Mouse (Mus musculus) forebrain, embryonic 10.5 days (tissue): ENCODE measurements around the gene Nme4. TPM values are rescaled to one million over a fixed set of nuclear protein-coding genes. Genes with fewer than 3 reads are reported as not detected.
"Not testable (repeated sequence)": the region's sequence is repeated elsewhere in the genome, so short reads cannot be mapped to it uniquely, and the experiment has no call there.

Experiments used
- DNase-seq: peaks from one replicate; pipeline ENCODE4 v3.0.0-alpha.2; 2017; ENCODE audit warnings: low spot score; ENCODE audit errors: extremely low spot score
- H3K27ac ChIP-seq: fragments of 300-500 bp; sonication (generic); 2 replicates; pipeline ENCODE4 v1.5.1; 2016; ENCODE audit warnings: mild to moderate bottlenecking
- H3K27me3 ChIP-seq: fragments of 300-500 bp; sonication (generic); 2 replicates; pipeline ENCODE4 v1.6.1; 2016; ENCODE audit warnings: mild to moderate bottlenecking; ENCODE audit not compliant: poor library complexity, severe bottlenecking
- H3K36me3 ChIP-seq: fragments of 300-500 bp; sonication (generic); replicated peaks from 2 replicates; pipeline ENCODE4 v1.6.1; 2016; ENCODE audit warnings: mild to moderate bottlenecking, moderate library complexity
- H3K4me1 ChIP-seq: fragments of 300-500 bp; sonication (generic); 2 replicates; pipeline ENCODE4 v1.6.1; 2016
- H3K4me3 ChIP-seq: fragments of 300-500 bp; sonication (generic); 2 replicates; pipeline ENCODE4 v1.5.1; 2016; ENCODE audit warnings: mild to moderate bottlenecking, moderate library complexity
- H3K9me3 ChIP-seq: fragments of 300-500 bp; sonication (generic); 2 replicates; pipeline ENCODE4 v1.6.1; 2016; ENCODE audit warnings: mild to moderate bottlenecking, moderate library complexity
- WGBS: fragments of 180-500 bp; shearing (Covaris S2); methylation state at CpG from one replicate; pipeline ENCODE4 v1.1.7; 2016; 5-methylcytosine and 5-hydroxymethylcytosine counted together
- polyA plus RNA-seq: library from polyadenylated mRNA; unstranded; fragments of >200 nt; fragmentation: Nextera tagmentation; extraction: Ambion mirVana; gene quantifications from 2 replicates; pipeline ENCODE4 v1.2.1, GENCODE M21; 2016

Gene Nme4
- polyA plus RNA-seq, 1 experiment from 2014 or later: 138 TPM

- Histone ChIP-seq H3K36me3 (no peaks in the 10 kb centered on the region), H3K4me3 (peak overlapping the region; percentile 9), H3K27me3 (peaks cover 62% of the 10 kb centered on the region), H3K9me3 (no peaks in the 10 kb centered on the region), H3K27ac (0 out of 2 replicates have a peak overlapping the region, but pooled peaks have one; percentile 54), H3K4me1 (peaks cover 35% of the 10 kb centered on the region)
- DNase-seq: no peak
- WGBS: under 1% methylated on average over 4 of the region's 4 CpGs
These were observed 15.6 kb upstream of the Nme4 start for GRCm38 (mm10) chr17:26111024-26111423.

GRCm38 (mm10) chr17:26110156-26110555, 14.8 kb upstream of the Nme4 start:
- DNase-seq: no peak
- no peaks in the 10 kb centered on the region for H3K36me3 ChIP-seq
- WGBS: 17% methylated on average over 4 of the region's 4 CpGs
- peaks cover 53% of the 10 kb centered on the region for H3K27me3 ChIP-seq
- H3K4me1 ChIP-seq: peaks cover 35% of the 10 kb centered on the region
- H3K27ac ChIP-seq: no peak overlapping the region
- H3K4me3 ChIP-seq: no peak overlapping the region
- H3K9me3 ChIP-seq: no peaks in the 10 kb centered on the region

GRCm38 (mm10) chr17:26105619-26106018, 10.2 kb upstream of the Nme4 start:
- Histone ChIP-seq H3K27ac (no peak overlapping the region), H3K4me3 (no peak overlapping the region)
- 68% methylated on average over 4 of the region's 4 CpGs for WGBS

GRCm38 (mm10) chr17:26101478-26101877, 6.1 kb upstream of the Nme4 start:
- WGBS: 42% methylated on average over 4 of the region's 4 CpGs
- H3K4me3 ChIP-seq: no peak overlapping the region
- H3K36me3 ChIP-seq: no peaks in the 10 kb centered on the region
- no peaks in the 10 kb centered on the region for H3K27me3 ChIP-seq
- no peak for DNase-seq
- H3K27ac ChIP-seq: peak overlapping the region; percentile 16; the same call in 1 of the 2 replicates
- peaks cover 8% of the 10 kb centered on the region for H3K4me1 ChIP-seq
- no peaks in the 10 kb centered on the region for H3K9me3 ChIP-seq

More at GRCm38 (mm10) chr17:26105619-26106018, 10.2 kb upstream of the Nme4 start:
- Histone ChIP-seq H3K27me3 (peaks cover 8% of the 10 kb centered on the region), H3K9me3 (no peaks in the 10 kb centered on the region), H3K36me3 (no peaks in the 10 kb centered on the region), H3K4me1 (peaks cover 12% of the 10 kb centered on the region)
- no peak for DNase-seq

GRCm38 (mm10) chr17:26100166-26100565, 4.8 kb upstream of the Nme4 start:
- Histone ChIP-seq H3K4me3 (no peak overlapping the region), H3K27me3 (no peaks in the 10 kb centered on the region), H3K27ac (no peak overlapping the region), H3K4me1 (peaks cover 16% of the 10 kb centered on the region), H3K9me3 (no peaks in the 10 kb centered on the region), H3K36me3 (no peaks in the 10 kb centered on the region)
- WGBS: 47% methylated on average over 2 of the region's 2 CpGs
- no peak for DNase-seq

- not testable (repeated sequence) for H3K4me3 ChIP-seq, DNase-seq, H3K9me3 ChIP-seq, H3K27ac ChIP-seq, H3K36me3 ChIP-seq, H3K27me3 ChIP-seq
- whole genome bisulfite sequencing: 57% methylated on average over 3 of the region's 3 CpGs
- peaks cover 25% of the 10 kb centered on the region for H3K4me1 ChIP-seq
These were observed 3.9 kb upstream of the Nme4 start for GRCm38 (mm10) chr17:26099316-26099715.

GRCm38 (mm10) chr17:26098461-26098860, 3.1 kb upstream of the Nme4 start:
- DNase-seq: no peak
- Histone ChIP-seq H3K27me3 (no peaks in the 10 kb centered on the region), H3K27ac (no peak overlapping the region), H3K9me3 (no peaks in the 10 kb centered on the region), H3K4me3 (no peak overlapping the region), H3K4me1 (peaks cover 33% of the 10 kb centered on the region), H3K36me3 (peaks cover 7% of the 10 kb centered on the region)
- 93% methylated on average over 7 of the region's 7 CpGs for WGBS

GRCm38 (mm10) chr17:26094531-26095110, 781 bp downstream of the Nme4 start:
- Histone ChIP-seq H3K36me3 (peaks cover 29% of the 10 kb centered on the region), H3K9me3 (no peaks in the 10 kb centered on the region), H3K4me3 (peak overlapping the region; percentile 84), H3K27me3 (no peaks in the 10 kb centered on the region), H3K4me1 (peaks cover 34% of the 10 kb centered on the region), H3K27ac (peak overlapping the region; percentile 98)
- WGBS: 22% methylated on average over 9 of the region's 9 CpGs
- DNase-seq: no peak

- Histone ChIP-seq H3K9me3 (no peaks in the 10 kb centered on the region), H3K4me3 (peak within 1 kb of the TSS; percentile 65), H3K4me1 (peaks cover 27% of the 10 kb centered on the region), H3K27me3 (no peaks in the 10 kb centered on the region), H3K36me3 (peaks cover 41% of the 10 kb centered on the region), H3K27ac (peak within 1 kb of the TSS; percentile 80)
- peak; percentile 85 for DNase-seq
- 3% methylated on average over 32 of the region's 32 CpGs for WGBS
These were observed 5.3 kb downstream of the Nme4 start, which contains the start of gene Decr2 for GRCm38 (mm10) chr17:26089905-26090632. Gene Decr2 (minus strand): TSS chr17:26090337.

GRCm38 (mm10) chr17:26087059-26087564, 8.3 kb downstream of the Nme4 start:
- peaks cover 11% of the 10 kb centered on the region for H3K4me1 ChIP-seq
- no peaks in the 10 kb centered on the region for H3K9me3 ChIP-seq
- WGBS: 92% methylated on average over 9 of the region's 9 CpGs
- no peak for DNase-seq
- no peaks in the 10 kb centered on the region for H3K27me3 ChIP-seq
- H3K4me3 ChIP-seq: no peak overlapping the region
- peaks cover 38% of the 10 kb centered on the region for H3K36me3 ChIP-seq
- H3K27ac ChIP-seq: no peak overlapping the region

- no peaks in the 10 kb centered on the region for H3K4me1 ChIP-seq
These were observed 14.5 kb downstream of the Nme4 start for GRCm38 (mm10) chr17:26080867-26081266.

GRCm38 (mm10) chr17:26078851-26079250, 16.6 kb downstream of the Nme4 start:
- Histone ChIP-seq H3K27me3 (no peaks in the 10 kb centered on the region), H3K27ac (no peak overlapping the region), H3K9me3 (no peaks in the 10 kb centered on the region), H3K4me1 (no peaks in the 10 kb centered on the region), H3K36me3 (peaks cover 21% of the 10 kb centered on the region), H3K4me3 (no peak overlapping the region)
- WGBS: 86% methylated on average over 2 of the region's 2 CpGs
- DNase-seq: no peak

More at GRCm38 (mm10) chr17:26080867-26081266, 14.5 kb downstream of the Nme4 start:
- DNase-seq: no peak
- Histone ChIP-seq H3K27me3 (no peaks in the 10 kb centered on the region), H3K9me3 (no peaks in the 10 kb centered on the region), H3K27ac (no peak overlapping the region), H3K36me3 (peaks cover 25% of the 10 kb centered on the region), H3K4me3 (no peak overlapping the region)
- WGBS: 56% methylated on average over 2 of the region's 2 CpGs

GRCm38 (mm10) chr17:26075246-26075645, 20.2 kb downstream of the Nme4 start:
- H3K27me3 ChIP-seq: peaks cover 15% of the 10 kb centered on the region
- no peak for DNase-seq
- WGBS: 78% methylated on average over 3 of the region's 3 CpGs

More at GRCm38 (mm10) chr17:26075246-26075645, 20.2 kb downstream of the Nme4 start:
- no peaks in the 10 kb centered on the region for H3K9me3 ChIP-seq
- no peak overlapping the region for H3K4me3 ChIP-seq
- H3K27ac ChIP-seq: no peak overlapping the region
- H3K4me1 ChIP-seq: no peaks in the 10 kb centered on the region
- H3K36me3 ChIP-seq: no peaks in the 10 kb centered on the region
